Mouse (Mus musculus) erythroblast, embryonic 14.5 days (primary cell): Measurements from ENCODE around the gene Shisa6.

Experiments
- GATA1 ChIP-seq: IDR thresholded peaks from 2 replicates; pipeline ENCODE4 v1.6.1; 2012; ENCODE audit warnings: low read length, inconsistent platforms, mixed read lengths
- TAL1 ChIP-seq: IDR thresholded peaks from 3 replicates; pipeline ENCODE4 v1.6.1; 2012; ENCODE audit warnings: low read length, inconsistent platforms, mixed read lengths

DNA sequence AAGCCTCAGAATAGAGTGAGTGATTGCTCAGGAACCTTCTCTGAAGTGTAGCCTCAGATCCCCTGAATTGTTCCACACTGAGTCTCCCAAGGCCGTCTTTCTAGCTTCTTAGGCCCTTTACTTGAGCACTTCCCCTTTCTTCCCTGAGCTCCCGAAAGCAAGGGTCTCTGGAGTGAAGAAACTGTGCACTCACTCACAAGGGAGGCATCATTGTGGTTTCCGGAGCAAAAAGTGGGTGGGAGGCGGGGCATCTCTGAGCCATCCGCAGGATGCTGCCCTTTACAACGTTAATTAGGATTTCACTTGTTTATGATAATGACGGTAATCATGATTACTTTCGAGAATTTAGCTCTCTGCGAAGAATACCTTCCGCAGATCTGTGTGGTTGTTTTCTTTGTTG lies 41.6 kb upstream of the Shisa6 start:
- TF ChIP-seq GATA1: no peak
- TF ChIP-seq TAL1: no peak
